Mouse (Mus musculus): ENCODE data around the gene Pgm5.

The Pgm5 gene

DNA sequence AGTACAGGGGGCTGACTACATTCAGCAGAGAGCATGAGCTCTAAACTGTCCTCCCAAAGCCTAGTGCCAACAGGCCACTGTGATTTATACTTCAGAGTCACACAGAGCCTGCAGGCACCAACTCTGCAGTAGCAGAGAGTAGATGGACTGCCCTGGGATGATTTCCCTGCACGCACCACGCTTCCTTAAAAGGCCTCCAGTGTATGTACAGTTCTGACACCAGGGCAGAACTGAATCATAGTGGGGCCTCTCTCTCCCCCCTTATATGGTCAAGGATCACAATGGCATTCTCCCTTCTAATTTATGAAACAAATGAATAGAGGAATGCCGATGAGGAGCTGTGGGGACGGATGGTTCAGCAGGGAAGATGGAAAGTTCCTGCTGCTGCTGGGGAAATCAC, 91.3 kb downstream of the Pgm5 start:
- DNase-seq (ENCODE audit: low spot score in 2 of 2) = no peak

DNA sequence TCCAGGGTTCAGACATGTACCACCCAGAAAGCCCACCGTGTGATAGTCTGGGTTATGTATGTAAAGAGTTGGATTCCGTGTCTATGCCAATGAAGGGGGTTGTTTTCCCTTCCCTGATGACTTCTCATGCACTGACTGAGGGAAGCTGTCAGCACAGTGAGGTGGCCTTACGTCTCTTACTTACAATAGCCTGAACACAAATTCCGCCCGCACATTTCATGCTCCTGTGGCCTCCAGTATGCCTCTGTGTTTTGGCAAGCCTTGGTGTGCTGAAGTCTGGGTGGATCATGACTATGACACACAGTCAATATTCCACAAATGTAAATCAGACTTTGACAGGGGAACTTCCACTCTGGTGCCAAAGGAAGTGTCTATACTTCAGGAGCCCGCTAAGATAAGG, 94.3 kb downstream of the Pgm5 start:
- no peak for DNase-seq (ENCODE audit: low spot score in 2 of 2)

DNA sequence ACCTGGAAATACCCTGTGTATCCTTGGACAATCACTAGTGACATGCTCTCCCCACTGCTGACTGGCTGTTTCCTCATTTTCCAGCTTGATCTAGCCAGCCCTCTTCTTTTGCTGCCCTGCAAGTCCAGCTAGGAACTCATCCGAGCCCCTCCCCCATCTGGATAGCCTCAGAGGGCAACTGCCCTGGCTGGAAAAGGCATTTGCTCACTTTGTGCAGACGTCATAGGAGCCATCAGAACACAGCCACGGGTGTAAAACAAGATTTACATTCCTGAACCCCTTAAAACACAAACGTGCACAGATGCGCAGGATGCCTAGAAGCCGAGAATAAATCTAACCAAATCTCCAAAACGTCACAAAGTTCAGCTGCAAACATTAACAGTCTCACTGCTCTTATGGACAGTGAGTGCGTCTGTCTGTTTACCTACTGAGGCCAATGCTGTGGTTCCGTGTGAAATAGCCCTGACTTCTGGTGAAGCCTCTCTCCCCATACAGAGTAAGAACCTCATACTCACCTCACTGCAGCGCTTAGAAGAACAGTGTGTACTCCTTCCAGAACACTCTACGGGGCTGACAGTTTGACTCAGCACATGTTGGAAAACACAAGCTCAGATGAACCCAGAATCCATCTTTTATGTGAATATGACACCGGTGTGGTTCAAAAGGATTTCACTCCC, 99.0 kb downstream of the Pgm5 start:
- DNase-seq (ENCODE audit: low spot score in 2 of 2) = no peak

DNA sequence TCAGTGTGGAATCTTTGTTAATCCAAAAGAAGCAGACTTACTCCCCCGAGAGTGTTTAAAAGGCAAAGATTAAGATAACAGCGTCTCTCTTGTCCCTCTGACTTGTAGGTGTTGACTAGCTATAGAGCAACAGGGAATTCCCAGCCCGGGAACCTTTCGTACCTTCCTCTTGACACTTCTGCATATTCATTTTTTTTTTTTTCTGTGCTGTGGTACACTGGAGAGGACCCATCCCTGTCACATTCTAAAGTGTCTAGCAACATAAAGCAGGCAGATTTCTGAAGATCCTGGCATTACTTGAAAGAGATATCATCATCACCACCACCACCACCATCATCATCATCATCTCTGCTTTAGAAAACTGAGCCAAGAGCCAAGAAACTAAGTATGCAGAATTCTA, 105.0 kb downstream of the Pgm5 start:
- no peak for DNase-seq (ENCODE audit: low spot score in 2 of 2)

DNA sequence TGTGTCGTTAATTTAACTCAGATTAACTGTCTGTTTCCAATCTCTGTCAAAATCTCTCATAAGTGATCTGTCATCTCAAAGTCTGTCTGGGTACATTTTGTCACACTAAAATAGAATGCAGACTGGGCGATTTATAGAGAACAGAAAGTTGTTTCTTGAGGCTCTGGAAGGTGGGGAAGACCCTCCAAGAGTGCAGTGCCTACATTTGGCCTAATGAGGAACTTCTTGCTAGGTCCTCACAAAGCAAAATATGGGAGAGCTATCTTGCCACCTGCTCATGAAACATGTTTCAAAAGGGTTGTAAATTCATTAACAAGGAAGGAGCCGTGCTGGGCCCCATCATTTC, 107.2 kb downstream of the Pgm5 start:
- no peak for DNase-seq (ENCODE audit: low spot score in 2 of 2)

DNA sequence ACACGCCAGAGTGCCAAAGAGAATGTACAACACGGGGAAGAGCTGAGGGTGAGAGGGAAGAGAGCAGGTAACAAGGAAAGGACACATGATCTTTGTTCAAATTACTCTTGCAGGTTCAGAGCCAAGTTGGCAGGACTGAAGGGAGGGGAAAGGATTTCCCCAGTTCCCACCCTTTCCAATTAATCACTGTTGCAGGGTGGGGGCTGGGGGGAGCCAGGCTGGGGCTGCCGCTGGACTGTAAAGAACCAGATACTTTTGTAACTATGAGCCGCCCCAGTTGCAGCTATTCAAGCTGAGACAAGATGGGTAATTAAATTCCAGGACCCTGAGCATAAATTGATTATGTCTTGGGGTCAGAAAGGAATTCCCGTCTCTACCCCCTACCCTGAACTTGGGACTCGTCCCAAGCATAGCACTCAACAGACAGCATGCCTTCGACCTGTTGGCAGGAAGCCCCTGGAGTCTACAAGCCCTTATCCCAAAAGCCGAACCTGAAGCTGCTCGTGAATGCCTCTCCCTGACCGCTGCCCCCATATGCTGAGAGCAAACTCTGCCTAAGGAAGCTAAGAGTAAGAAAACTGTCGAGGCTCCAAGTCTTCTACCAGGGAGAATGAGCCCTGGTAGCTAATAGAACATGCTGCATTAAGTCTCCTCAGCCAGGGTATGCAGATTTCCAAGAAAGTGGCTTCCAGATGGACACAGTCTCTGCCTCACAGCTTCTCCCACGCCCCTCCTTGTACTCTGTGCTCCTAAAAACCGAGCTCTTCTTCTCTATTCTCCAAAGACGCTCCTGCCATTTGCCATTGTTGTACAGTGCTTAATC, 107.8 kb downstream of the Pgm5 start:
- no peak for DNase-seq (ENCODE audit: low spot score in 2 of 2)

DNA sequence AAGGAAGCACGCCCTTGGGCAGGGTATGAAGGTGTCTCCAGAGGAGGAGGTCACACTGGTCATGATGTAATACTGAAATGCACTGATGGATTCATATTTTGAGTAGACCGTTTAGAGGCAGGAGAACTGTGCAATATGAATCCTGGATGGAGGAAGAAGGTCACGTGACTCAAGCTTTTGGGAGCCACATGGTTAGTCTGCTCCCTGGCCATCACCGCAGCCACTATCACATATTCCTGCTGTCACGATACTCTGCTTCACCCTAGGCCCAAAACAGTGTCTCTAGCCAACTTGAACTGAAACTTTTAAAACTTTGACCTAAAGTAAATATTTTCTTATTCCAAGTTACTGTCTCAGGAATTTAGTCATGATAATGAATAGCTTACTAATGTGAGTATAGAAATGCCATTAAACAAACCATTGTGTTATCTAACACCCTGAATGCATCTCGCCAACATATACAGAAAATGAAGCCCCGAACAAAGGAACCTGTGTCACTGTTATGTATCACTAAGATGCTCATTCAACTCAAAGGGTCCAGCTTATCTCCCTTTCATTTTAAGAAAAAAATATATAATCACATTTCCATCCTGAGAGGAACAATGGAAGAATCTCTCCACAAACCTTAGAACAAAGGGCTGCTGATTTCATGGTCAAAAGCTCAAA, 108.6 kb downstream of the Pgm5 start:
- no peak for DNase-seq (ENCODE audit: low spot score in 2 of 2)

DNA sequence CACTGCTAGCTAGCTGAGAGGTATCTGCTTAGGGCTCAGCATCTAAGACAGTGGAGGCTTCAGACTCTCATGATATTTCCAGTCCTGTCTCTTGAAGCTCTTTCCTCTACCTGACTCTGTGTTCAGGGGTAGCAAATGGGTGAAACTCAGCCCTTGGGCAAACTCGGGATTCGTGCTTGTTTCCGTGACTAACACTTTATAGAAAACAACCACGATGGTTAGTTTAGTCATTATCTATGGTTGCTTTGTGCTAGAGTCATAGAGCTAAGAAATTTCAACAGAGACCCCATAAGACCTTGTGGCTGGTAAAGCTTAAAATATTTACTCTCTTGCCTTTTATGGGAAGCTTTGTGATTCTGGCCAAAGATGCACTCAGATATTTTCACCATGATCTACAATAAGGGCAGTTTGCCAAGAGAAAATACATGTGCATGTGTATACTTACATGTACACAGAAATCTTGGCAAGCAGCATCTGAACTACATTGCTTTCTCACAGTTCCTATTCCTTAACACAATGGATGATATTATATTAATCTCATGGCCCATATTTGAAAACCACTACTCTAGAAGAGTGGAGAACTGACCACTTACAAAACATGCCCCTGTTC, 115.3 kb downstream of the Pgm5 start:
- DNase-seq (ENCODE audit: low spot score in 2 of 2) = no peak

DNA sequence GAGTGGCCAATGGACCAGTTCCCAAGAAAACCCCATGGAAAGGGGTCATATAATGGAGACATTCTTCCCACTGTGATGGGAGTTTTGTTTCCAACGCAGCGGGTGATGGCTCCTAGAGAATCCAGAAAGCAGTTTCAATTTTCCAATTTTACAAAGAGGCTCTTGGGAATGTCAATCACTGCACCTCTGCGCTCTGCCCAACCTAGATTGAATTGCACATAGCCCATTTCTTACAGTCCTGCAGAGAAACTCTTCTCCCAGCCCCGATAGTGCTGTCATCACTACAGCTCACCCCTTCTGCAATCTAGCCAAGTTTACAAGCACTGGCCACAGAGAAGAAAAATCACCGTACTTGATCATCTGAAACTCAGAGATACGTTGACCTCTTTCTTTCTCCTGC, 119.0 kb downstream of the Pgm5 start:
- DNase-seq (ENCODE audit: low spot score in 2 of 2) = no peak

DNA sequence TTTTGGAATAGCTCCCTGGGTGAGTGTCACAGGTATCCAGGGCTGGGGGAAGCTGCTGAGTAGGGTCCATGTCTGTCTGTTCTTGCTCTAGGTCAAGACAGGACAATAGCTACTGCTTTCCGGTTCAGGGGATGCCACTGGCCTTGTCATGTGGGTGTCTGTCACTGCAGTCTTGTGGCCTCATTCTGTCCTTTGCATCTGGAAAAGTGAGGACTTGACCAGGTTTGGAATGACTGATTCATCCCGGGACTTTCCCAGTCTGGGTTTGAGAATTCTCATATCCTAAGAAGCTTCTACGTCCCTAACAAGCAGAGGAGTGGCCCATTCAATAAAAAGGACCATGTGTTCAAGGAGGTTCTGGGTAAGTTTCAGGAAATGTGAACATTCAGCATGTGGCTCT, 122.9 kb downstream of the Pgm5 start:
- no peak for DNase-seq (ENCODE audit: low spot score in 2 of 2)

DNA sequence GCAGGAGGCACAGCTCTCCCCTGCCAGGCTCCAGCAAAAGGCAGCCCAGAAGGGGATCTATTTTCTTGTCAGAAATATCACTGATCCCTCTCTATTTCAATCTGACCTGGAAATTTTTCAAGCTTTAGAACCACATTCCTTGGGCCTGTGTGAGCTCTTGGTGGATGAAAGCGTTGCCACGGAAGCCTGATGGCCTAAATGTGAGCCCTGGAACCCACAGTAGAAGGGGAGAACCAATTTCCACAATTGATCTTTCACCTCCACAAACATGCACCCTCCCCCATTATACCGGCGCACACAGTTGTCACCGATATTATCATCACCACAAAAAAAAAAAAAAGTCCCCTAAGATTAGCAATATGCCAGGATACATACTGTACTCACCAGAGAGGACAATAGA, 123.6 kb downstream of the Pgm5 start:
- no peak for DNase-seq (ENCODE audit: low spot score in 2 of 2)

DNA sequence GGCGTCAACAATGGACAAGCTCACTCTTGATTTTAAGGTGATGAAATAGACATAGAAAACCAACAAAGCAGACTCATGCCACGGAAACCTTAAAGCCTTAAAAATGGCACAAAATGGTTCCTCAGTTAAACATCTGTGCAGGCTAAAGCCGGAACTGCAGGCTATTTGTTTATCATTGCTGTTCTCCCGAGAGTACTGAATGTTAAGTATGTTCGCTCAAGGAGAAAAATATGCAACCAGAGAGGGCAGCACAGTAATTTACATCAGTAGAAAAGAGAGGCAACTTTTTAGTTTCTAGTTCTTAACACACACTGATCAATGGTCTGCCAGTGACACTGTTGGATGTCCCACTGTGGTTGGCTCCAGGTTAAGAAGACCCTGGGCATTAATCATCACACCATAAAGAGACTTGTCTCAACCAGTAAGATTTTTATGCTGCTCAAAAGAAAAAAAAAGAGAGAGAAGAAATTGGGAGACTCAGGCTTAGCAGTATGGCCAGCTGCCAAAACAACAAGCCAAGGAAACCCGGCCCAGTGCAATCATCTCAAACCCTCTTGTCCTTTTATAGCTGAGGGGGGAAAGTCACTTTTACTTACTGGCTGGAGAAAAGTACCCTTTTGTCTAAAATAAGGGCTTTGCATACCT, 126.0 kb downstream of the Pgm5 start:
- no peak for DNase-seq (ENCODE audit: low spot score in 2 of 2)

DNA sequence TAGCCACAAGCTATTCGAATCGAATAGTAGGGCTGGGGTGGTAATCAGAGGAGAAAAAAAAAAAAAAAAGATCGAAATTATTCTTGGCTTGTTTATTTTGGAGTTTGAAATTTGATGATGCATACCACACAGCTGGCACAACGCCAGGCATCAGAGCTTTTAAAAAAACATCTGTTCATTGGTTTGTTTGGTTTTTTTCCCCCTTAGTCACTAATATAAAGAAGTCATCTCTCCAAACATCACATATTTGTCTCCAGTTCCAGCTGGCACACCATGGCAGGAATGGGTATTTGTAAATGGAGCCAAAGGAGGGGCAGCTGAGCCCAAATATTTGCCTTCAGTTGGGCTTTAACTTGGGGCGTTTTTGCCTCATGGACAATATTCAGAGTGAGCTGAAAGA, 131.0 kb downstream of the Pgm5 start:
- no peak for DNase-seq (ENCODE audit: low spot score in 2 of 2)

DNA sequence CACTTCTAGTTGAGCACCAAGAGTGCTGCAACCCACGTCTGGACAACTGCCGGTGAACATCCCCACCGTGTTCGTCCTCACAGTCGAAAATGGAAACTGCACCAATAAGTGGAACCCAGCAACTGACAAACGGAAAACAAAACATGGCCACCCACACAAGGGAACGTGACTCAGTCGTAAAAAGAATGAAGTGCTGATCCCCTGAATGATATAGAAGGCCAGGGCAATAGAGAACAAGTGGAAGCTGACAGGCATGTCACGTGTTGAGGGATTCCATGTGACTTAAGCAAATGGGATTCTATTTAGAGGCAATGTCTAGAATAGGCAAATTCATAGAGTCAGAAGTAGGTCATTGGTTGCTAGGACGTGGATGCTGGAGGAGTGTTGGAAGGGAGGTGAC, 137.3 kb downstream of the Pgm5 start:
- DNase-seq (ENCODE audit: low spot score in 2 of 2) = no peak

DNA sequence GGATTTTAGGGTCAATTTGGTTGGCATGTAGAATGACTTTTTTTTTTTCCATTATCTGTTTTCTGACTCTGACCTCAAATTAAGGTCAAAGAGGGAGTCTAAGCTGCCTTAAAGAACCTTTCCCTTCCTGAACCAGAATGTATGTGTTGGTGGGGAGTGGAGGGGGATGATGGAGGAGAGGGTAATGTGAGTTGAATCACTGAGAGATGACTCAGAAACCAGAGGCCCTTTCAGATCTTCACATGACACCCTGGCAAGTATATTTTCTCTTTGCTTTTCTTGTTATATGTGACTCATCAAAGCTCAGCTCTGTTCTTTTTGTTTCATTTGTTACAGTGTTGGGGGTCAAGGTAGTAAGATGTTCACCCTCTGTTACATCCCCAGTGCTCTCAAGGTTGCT, 141.2 kb downstream of the Pgm5 start:
- no peak for DNase-seq (ENCODE audit: low spot score in 2 of 2)

DNA sequence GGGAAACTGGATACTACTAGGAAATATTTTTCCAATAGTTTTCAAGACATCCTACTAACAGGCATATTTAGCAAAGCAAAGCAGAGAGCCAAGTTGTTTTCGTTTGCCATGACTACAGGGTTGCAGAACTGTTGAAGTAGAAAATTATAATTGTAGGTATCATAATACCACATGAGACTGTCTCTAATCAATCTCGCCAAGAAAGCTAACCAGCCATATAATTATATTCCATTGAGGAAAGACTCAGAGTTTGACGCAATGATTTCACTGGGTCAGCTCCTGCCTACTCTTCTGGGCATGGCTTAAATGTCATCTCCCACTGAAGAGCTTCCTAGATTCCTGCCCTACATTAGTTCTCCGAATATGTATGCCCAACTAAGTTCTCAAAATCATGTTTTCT, 142.2 kb downstream of the Pgm5 start:
- DNase-seq (ENCODE audit: low spot score in 2 of 2) = no peak

DNA sequence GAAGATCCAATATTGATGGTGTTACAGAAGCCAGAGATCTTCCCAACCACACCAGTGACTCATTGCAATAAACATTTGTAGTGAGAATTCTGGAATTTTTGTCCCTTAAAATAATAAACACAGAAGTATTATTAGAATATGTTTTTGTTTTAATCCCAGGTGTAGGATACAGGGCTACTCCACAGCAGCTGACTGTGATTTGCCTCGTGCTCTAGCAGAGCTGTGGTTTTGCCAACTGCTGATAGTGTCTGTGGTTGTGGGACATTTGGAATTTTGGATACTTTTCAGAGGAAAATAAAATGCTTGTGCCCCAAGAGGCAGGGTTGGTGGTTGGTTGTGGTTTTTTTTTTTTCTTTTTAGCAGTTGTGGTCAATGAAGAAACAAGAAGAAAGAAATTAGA, 143.6 kb downstream of the Pgm5 start:
- DNase-seq (ENCODE audit: low spot score in 2 of 2) = no peak

DNA sequence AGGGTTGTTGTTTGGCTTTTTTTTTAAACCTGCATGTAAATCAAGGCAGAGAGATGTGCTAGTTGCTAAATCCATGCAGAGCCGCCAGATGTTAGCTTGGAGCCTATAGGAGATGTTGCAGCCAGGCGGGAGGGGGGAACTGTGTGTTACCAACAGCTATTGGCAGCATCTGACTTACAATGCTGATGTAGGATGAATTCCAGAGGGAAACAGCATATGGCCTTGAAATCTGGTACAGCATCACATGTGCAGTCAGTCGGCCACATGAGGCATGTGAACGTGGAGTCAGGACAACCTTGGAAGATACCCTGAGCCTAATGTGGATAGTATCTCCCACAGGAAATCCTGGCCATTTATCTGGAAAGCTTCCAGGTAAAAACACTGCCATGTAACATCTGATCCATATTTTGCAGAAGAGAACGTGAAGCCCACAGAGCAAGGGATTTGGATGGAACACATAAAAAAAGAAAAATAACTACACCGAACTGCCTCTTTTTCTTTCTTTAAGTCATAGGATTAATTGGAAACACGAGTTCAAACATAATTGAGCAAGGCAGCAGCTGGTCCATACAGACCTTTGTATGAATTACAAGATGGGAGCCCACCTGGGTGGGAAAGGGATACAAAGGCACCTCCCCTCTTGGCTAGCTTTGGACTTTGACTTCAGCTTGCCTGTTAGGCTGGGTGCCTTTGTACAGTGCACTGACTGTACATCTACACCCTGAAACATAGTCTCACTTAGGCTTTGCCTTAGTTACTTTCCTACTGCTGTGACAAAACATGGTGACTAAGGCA, 145.2 kb downstream of the Pgm5 start:
- no peak for DNase-seq (ENCODE audit: low spot score in 2 of 2)

DNA sequence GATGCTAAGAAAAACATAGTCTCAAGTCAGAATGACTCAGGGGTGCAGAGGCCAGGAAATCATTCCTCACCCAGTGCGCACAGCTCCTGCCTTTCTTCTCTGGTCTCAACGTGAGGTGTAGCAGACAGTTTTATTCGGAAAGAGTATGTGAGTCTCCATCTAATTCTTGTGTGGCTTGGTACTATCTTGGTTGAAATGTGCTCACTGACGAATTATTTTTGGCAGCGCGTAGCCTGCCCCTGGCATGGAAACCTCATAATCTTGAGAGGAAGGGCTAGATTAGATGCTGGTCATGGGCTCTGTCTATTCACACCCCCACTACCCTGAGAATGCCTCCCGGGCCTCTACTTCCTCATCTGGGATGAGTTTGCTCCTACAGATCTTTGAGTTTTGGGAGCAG, 153.6 kb downstream of the Pgm5 start:
- DNase-seq (ENCODE audit: low spot score in 2 of 2) = no peak

DNA sequence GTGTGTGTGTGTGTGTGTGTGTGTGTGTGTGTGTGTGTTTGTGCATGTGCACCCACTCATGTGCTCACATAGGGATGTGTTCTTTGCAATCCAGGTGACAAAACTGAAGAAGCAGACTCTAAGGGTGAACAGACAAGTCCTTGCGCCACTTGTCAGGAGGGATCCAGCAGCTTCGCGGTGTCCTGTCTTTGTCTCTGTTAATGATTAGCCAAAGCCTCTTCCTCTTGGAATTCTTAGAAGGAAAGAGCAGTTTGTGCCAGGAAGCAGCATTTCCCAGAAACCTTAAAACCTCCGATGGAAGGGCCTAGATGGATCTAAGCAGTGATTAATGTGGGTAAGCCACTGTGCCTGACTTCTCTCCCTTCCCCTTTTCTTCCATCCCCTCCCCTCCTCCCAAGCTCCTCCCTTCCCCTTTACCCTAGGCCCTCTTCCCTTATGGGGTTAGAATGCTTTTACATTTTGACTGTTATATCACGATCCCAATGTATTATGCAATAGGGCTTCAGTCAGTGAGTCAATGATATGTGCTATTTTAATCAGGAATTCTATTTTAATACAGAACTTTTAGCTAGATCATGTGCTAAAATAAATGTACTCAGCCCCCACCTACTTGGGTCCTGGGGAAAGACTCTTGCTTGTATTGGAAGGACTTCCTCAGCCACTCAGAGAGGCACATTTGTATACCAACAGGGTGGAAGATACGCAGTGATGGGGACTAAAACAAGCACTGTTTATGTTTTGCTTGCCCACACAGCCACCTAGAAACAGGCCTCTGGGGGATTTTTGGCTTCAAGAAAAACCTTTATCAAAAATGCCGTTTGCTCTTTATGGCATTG, 154.4 kb downstream of the Pgm5 start:
- no peak for DNase-seq (ENCODE audit: low spot score in 2 of 2)

DNA sequence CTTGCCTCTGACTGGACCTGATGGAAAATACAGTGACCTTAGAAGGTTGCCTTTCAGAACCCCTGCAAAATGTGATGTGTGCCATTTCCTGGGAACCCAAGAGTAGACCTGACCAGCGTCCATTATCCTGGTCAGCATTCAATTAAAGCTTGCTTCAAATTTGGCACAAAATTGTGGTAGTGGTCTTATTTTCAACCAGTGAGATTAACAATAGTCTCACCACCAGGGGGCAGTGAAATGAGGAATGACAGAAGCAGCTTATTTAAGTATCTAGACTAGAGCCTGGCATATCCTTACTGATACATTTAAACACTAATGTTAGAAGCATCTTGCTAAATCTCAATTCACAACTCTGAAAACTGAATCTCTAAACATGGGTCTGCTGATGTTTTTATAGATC, 156.3 kb downstream of the Pgm5 start:
- no peak for DNase-seq (ENCODE audit: low spot score in 2 of 2)

All from spleen, postnatal 4 days (tissue).